Mouse (Mus musculus) CD8-positive naive resting alpha-beta T cell, adult 57 days (primary cell): ENCODE measurements around the gene Ofcc1. TPM values are rescaled to one million over a fixed set of nuclear protein-coding genes. Genes with fewer than 3 reads are reported as not detected.

Source experiments
- total RNA-seq: library from RNA; stranded (reverse); gene quantifications from one replicate; pipeline ENCODE4 v1.2.4, GENCODE M21; 2023

Ofcc1 gene
- not detected for total RNA-seq

GRCm38 (mm10) chr13:40361288-40361687, at the start of gene Ofcc1:
Gene Ofcc1, minus strand, starts transcription at chr13:40361450.

